Mouse (Mus musculus): ENCODE results near the gene Tbc1d10b. TPM values are rescaled to one million over a fixed set of nuclear protein-coding genes. Genes with fewer than 3 reads are reported as not detected.

The Tbc1d10b gene
- 5.3 and 7.0 TPM in 2 replicates for total RNA-seq (2014; rRNA removed)
- polyA plus RNA-seq (2012; rRNA removed): 7.3 and 9.5 TPM in 2 replicates

GRCm38 (mm10) chr7:127208295-127208552, at the start of gene Tbc1d10b:
TSS of gene Tbc1d10b (minus strand) at chr7:127208468.
- Histone ChIP-seq H3K79me2 (ENCODE audit: control insufficient read depth, insufficient read depth, low read length) (peaks cover 11% of the 10 kb centered on the region), H3K4me3 (ENCODE audit: insufficient read depth, low read depth, low read length) (peak within 1 kb of the TSS; percentile 78), H3K27me3 (ENCODE audit: control insufficient read depth, insufficient read depth, low read length) (no peaks in the 10 kb centered on the region), H3K4me1 (ENCODE audit: control insufficient read depth, insufficient read depth, low read length) (peaks cover 7% of the 10 kb centered on the region), H3K36me3 (ENCODE audit: control insufficient read depth, insufficient read depth, low read length) (no peaks in the 10 kb centered on the region), H3K9ac (ENCODE audit: low read depth, low read length) (peak within 1 kb of the TSS; percentile 78), H3K27ac (replicated peaks; ENCODE audit: insufficient read depth, low read depth, low read length) (peak within 1 kb of the TSS; percentile 54)
- no peak for TF ChIP-seq CTCF (IDR thresholded peaks at IDR 0.05; ENCODE audit: low read depth, low read length)
- no peak for TF ChIP-seq POLR2A (IDR thresholded peaks at IDR 0.05; ENCODE audit: extremely low read depth, insufficient read depth, low read length)
- WGBS: under 1% methylated on average over 43 of the region's 44 CpGs
- DNase-seq (ENCODE audit: extremely low read depth, low read depth, low spot score): no peak

- Histone ChIP-seq H3K27me3 (ENCODE audit: control insufficient read depth, insufficient read depth, low read length) (no peaks in the 10 kb centered on the region), H3K9ac (ENCODE audit: low read depth, low read length) (no peak overlapping the region), H3K4me1 (ENCODE audit: control insufficient read depth, insufficient read depth, low read length) (peaks cover 7% of the 10 kb centered on the region; the same call in 1 of the 2 replicates), H3K4me3 (ENCODE audit: insufficient read depth, low read depth, low read length) (no peak overlapping the region), H3K27ac (replicated peaks; ENCODE audit: insufficient read depth, low read depth, low read length) (no peak overlapping the region), H3K79me2 (ENCODE audit: control insufficient read depth, insufficient read depth, low read length) (no peaks in the 10 kb centered on the region), H3K36me3 (ENCODE audit: control insufficient read depth, insufficient read depth, low read length) (no peaks in the 10 kb centered on the region)
- TF ChIP-seq POLR2A (IDR thresholded peaks at IDR 0.05; ENCODE audit: extremely low read depth, insufficient read depth, low read length): no peak
- no peak for TF ChIP-seq CTCF (IDR thresholded peaks at IDR 0.05; ENCODE audit: low read depth, low read length)
- 93% methylated on average over 5 of the region's 5 CpGs for whole genome bisulfite sequencing
- DNase-seq (ENCODE audit: extremely low read depth, low read depth, low spot score): no peak
Measured at GRCm38 (mm10) chr7:127256518-127256917, 48.2 kb upstream of the Tbc1d10b start.

DNA sequence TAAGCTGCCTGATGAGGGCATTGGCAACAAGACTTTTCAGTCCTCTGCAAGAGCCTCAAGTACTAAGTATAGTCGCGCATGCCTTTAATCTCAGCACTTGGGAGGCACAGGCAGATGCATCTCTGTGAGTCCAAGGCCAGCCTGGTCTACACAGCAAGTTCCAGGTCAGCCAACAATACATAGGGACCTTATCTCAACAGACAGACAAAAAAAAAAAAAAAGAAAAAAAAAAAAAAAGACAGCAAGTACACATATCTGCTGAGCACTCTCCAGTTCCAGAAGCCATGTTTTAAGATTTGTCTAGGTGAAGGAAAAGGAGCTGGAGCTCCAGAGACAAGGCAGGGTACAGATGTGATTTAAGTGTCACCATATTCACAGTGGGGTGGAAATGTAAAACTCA, 47.7 kb upstream of the Tbc1d10b start:
- DNase-seq (ENCODE audit: extremely low read depth, low read depth, low spot score): no peak
- Histone ChIP-seq H3K36me3 (ENCODE audit: control insufficient read depth, insufficient read depth, low read length) (no peaks in the 10 kb centered on the region), H3K27me3 (ENCODE audit: control insufficient read depth, insufficient read depth, low read length) (no peaks in the 10 kb centered on the region), H3K4me1 (ENCODE audit: control insufficient read depth, insufficient read depth, low read length) (peaks cover 5% of the 10 kb centered on the region; the same call in 1 of the 2 replicates), H3K9ac (ENCODE audit: low read depth, low read length) (no peak overlapping the region), H3K4me3 (ENCODE audit: insufficient read depth, low read depth, low read length) (no peak overlapping the region), H3K79me2 (ENCODE audit: control insufficient read depth, insufficient read depth, low read length) (no peaks in the 10 kb centered on the region), H3K27ac (replicated peaks; ENCODE audit: insufficient read depth, low read depth, low read length) (no peak overlapping the region)
- no peak for TF ChIP-seq CTCF (IDR thresholded peaks at IDR 0.05; ENCODE audit: low read depth, low read length)
- no peak for TF ChIP-seq POLR2A (IDR thresholded peaks at IDR 0.05; ENCODE audit: extremely low read depth, insufficient read depth, low read length)
- 79% methylated on average over 2 of the region's 2 CpGs for WGBS

- no peak for DNase-seq (ENCODE audit: extremely low read depth, low read depth, low spot score)
- Histone ChIP-seq H3K27ac (replicated peaks; ENCODE audit: insufficient read depth, low read depth, low read length) (no peak overlapping the region), H3K9ac (ENCODE audit: low read depth, low read length) (no peak overlapping the region), H3K4me3 (ENCODE audit: insufficient read depth, low read depth, low read length) (no peak overlapping the region), H3K27me3 (ENCODE audit: control insufficient read depth, insufficient read depth, low read length) (no peaks in the 10 kb centered on the region), H3K36me3 (ENCODE audit: control insufficient read depth, insufficient read depth, low read length) (no peaks in the 10 kb centered on the region), H3K79me2 (ENCODE audit: control insufficient read depth, insufficient read depth, low read length) (no peaks in the 10 kb centered on the region), H3K4me1 (ENCODE audit: control insufficient read depth, insufficient read depth, low read length) (peaks cover 4% of the 10 kb centered on the region; the same call in 1 of the 2 replicates)
- TF ChIP-seq POLR2A (IDR thresholded peaks at IDR 0.05; ENCODE audit: extremely low read depth, insufficient read depth, low read length): no peak
- TF ChIP-seq CTCF (IDR thresholded peaks at IDR 0.05; ENCODE audit: low read depth, low read length): no peak
- WGBS: 26% methylated on average over 4 of the region's 4 CpGs
Measured at GRCm38 (mm10) chr7:127255008-127255407, 46.7 kb upstream of the Tbc1d10b start.

GRCm38 (mm10) chr7:127253821-127254769, 45.8 kb upstream of the Tbc1d10b start:
- Histone ChIP-seq H3K9ac (ENCODE audit: low read depth, low read length) (peak overlapping the region; percentile 85), H3K79me2 (ENCODE audit: control insufficient read depth, insufficient read depth, low read length) (no peaks in the 10 kb centered on the region), H3K27me3 (ENCODE audit: control insufficient read depth, insufficient read depth, low read length) (no peaks in the 10 kb centered on the region), H3K36me3 (ENCODE audit: control insufficient read depth, insufficient read depth, low read length) (no peaks in the 10 kb centered on the region), H3K4me1 (ENCODE audit: control insufficient read depth, insufficient read depth, low read length) (peaks cover 4% of the 10 kb centered on the region; the same call in 1 of the 2 replicates), H3K27ac (replicated peaks; ENCODE audit: insufficient read depth, low read depth, low read length) (peak overlapping the region; percentile 57), H3K4me3 (ENCODE audit: insufficient read depth, low read depth, low read length) (peak overlapping the region; percentile 76)
- 0 out of 2 replicates have a peak, but pooled peaks have one; percentile 1 for TF ChIP-seq CTCF (IDR thresholded peaks at IDR 0.05; ENCODE audit: low read depth, low read length)
- TF ChIP-seq POLR2A (IDR thresholded peaks at IDR 0.05; ENCODE audit: extremely low read depth, insufficient read depth, low read length): peak; percentile 30; the same call in 1 of the 2 replicates
- under 1% methylated on average over 136 of the region's 136 CpGs for WGBS
- peak; percentile 86 for DNase-seq (ENCODE audit: extremely low read depth, low read depth, low spot score)

All from liver, adult 2 months (tissue).